Mouse (Mus musculus) stomach, postnatal 0 days (tissue): ENCODE measurements around the gene Gm36210.

ENCODE experiments used
- CTCF ChIP-seq: IDR thresholded peaks from 2 replicates; pipeline ENCODE4 v1.5.1; 2016; ENCODE audit warnings: antibody characterized with exemption, low read depth, mild to moderate bottlenecking, moderate library complexity
- EP300 ChIP-seq: optimal IDR thresholded peaks from 2 replicates; pipeline ENCODE3; 2016; ENCODE audit warnings: antibody characterized with exemption

- TF ChIP-seq CTCF (no peak), EP300 (no peak)
These were observed 16.2 kb upstream of the Gm36210 start for GRCm38 (mm10) chr7:4922508-4922907.
